Mouse (Mus musculus): Measurements from ENCODE around the gene Csnk2b. TPM values are rescaled to one million over a fixed set of nuclear protein-coding genes. Genes with fewer than 3 reads are reported as not detected.

The Csnk2b gene
- polyA plus RNA-seq, 1 experiment from 2014 or later, result 346 TPM

DNA sequence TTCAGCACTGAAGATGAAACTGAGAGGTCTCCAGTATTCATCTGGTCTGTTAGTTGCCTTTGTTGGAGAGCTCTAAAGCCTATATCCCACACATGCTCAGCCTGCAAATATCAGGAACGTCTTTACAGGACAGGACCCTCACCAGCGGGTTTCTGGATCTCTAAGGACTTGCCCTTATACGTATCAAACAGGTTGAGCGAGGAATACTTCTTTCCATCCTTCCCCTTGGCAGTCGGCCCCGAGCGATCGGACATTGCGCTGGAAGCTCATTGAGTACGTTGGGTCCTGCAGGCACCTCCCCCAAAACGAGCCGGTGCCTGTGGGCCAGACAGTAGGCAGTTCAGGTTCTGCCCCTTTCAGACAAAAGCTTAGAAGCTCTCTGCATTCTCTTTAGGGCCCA, 40.9 kb upstream of the Csnk2b start:
- Histone ChIP-seq H3K4me1 (ENCODE audit: control insufficient read depth, insufficient read depth, low read depth, low read length) (peaks cover 27% of the 10 kb centered on the region), H3K27me3 (replicated peaks; ENCODE audit: control insufficient read depth, insufficient read depth, low read length) (no peaks in the 10 kb centered on the region), H3K4me3 (ENCODE audit: low read length) (peak overlapping the region; percentile 99), H3K9ac (ENCODE audit: low read depth, low read length) (peak overlapping the region; percentile 100), H3K9me3 (ENCODE audit: control insufficient read depth, low read length) (no peaks in the 10 kb centered on the region), H3K27ac (ENCODE audit: low read depth, low read length) (0 out of 2 replicates have a peak overlapping the region, but pooled peaks have one; percentile 17), H3K36me3 (ENCODE audit: control insufficient read depth, insufficient read depth, low read length) (peaks cover 41% of the 10 kb centered on the region), H3K4me2 (ENCODE audit: low read length) (peak overlapping the region; percentile 99)
- no peak for ATAC-seq
- 35% methylated on average over 12 of the region's 12 CpGs for WGBS

DNA sequence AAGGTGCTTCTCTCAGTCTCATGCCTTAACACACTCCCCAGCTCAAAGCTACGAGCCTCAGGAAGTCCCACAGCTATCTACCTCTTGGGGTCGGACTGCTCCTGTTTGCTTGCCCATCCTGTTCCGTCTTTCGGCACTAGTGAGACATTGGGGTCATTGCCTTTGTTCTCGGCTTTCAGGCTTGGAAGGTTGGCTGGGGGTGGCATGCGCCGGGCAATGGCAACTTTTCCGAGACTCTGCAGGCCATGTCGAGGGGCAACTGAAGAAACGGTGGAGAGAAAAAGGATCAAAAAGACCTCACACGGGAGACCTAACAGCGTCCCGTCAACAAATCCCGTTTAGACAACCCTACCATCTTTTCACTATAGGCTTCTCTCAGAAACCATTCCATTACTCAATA, 40.3 kb upstream of the Csnk2b start:
- 74% methylated on average over 14 of the region's 14 CpGs for WGBS
- peaks cover 47% of the 10 kb centered on the region for H3K36me3 ChIP-seq (ENCODE audit: control insufficient read depth, insufficient read depth, low read length)
- H3K9ac ChIP-seq (ENCODE audit: low read depth, low read length), result peak overlapping the region; percentile 41

DNA sequence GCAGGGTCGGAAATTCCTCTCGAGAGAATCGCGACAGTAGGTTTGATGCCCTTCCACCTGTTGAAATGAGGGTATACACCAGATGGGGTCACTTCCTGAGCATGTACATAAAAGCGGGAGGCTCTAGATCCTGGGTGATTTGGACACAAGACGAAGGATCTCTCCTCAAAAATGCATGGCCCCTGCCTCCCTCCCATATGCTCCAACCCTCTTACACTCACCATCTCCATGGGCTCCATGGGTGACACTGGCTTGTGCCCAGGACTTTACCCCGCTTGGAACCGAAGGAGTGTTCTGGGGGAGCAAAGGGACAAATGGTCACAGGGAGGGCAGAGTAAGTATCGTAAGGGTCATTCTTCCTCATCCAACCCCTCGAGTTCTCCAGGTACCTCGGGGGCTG, 39.6 kb upstream of the Csnk2b start:
- Histone ChIP-seq H3K27ac (ENCODE audit: low read depth, low read length) (no peak overlapping the region), H3K36me3 (ENCODE audit: control insufficient read depth, insufficient read depth, low read length) (peaks cover 54% of the 10 kb centered on the region), H3K4me3 (ENCODE audit: low read length) (no peak overlapping the region), H3K4me2 (ENCODE audit: low read length) (no peak overlapping the region), H3K9me3 (ENCODE audit: control insufficient read depth, low read length) (no peaks in the 10 kb centered on the region), H3K27me3 (replicated peaks; ENCODE audit: control insufficient read depth, insufficient read depth, low read length) (no peaks in the 10 kb centered on the region), H3K9ac (ENCODE audit: low read depth, low read length) (no peak overlapping the region), H3K4me1 (ENCODE audit: control insufficient read depth, insufficient read depth, low read depth, low read length) (peaks cover 26% of the 10 kb centered on the region)
- no peak for ATAC-seq
- 76% methylated on average over 11 of the region's 11 CpGs for WGBS

More for the DNA sequence above, 40.3 kb upstream of the Csnk2b start:
- H3K9me3 ChIP-seq (ENCODE audit: control insufficient read depth, low read length), result no peaks in the 10 kb centered on the region
- H3K27me3 ChIP-seq (replicated peaks; ENCODE audit: control insufficient read depth, insufficient read depth, low read length), result no peaks in the 10 kb centered on the region
- ATAC-seq, result no peak
- peak overlapping the region; percentile 99 for H3K4me2 ChIP-seq (ENCODE audit: low read length)
- no peak overlapping the region for H3K4me3 ChIP-seq (ENCODE audit: low read length)
- peaks cover 27% of the 10 kb centered on the region for H3K4me1 ChIP-seq (ENCODE audit: control insufficient read depth, insufficient read depth, low read depth, low read length)
- no peak overlapping the region for H3K27ac ChIP-seq (ENCODE audit: low read depth, low read length)

DNA sequence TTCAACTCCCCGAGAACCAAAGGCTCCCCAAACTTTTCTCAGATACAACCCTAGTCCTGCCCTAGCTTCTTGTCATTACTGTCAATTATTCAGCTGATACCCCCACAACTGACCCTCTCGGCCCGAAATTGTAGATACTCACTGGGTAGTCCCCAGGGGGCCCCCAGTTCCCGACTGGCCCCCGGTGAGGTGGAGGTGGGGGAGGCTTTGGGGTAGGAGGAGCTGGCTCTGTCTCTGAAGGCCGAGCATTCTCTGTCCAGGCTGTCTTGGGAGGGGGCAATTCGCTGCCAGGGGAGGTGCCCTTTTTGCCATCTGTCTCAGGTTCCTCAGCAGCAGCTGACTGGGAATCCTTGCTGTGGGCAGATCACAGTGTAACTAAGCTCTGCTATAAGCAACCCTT, 37.8 kb upstream of the Csnk2b start:
- H3K4me2 ChIP-seq (ENCODE audit: low read length), result no peak overlapping the region
- H3K27ac ChIP-seq (ENCODE audit: low read depth, low read length), result no peak overlapping the region
- H3K9ac ChIP-seq (ENCODE audit: low read depth, low read length), result no peak overlapping the region
- ATAC-seq, result no peak
- no peaks in the 10 kb centered on the region for H3K9me3 ChIP-seq (ENCODE audit: control insufficient read depth, low read length)
- H3K4me1 ChIP-seq (ENCODE audit: control insufficient read depth, insufficient read depth, low read depth, low read length), result peaks cover 18% of the 10 kb centered on the region
- WGBS, result 84% methylated on average over 7 of the region's 7 CpGs
- peaks cover 72% of the 10 kb centered on the region for H3K36me3 ChIP-seq (ENCODE audit: control insufficient read depth, insufficient read depth, low read length)
- H3K27me3 ChIP-seq (replicated peaks; ENCODE audit: control insufficient read depth, insufficient read depth, low read length), result no peaks in the 10 kb centered on the region
- no peak overlapping the region for H3K4me3 ChIP-seq (ENCODE audit: low read length)

DNA sequence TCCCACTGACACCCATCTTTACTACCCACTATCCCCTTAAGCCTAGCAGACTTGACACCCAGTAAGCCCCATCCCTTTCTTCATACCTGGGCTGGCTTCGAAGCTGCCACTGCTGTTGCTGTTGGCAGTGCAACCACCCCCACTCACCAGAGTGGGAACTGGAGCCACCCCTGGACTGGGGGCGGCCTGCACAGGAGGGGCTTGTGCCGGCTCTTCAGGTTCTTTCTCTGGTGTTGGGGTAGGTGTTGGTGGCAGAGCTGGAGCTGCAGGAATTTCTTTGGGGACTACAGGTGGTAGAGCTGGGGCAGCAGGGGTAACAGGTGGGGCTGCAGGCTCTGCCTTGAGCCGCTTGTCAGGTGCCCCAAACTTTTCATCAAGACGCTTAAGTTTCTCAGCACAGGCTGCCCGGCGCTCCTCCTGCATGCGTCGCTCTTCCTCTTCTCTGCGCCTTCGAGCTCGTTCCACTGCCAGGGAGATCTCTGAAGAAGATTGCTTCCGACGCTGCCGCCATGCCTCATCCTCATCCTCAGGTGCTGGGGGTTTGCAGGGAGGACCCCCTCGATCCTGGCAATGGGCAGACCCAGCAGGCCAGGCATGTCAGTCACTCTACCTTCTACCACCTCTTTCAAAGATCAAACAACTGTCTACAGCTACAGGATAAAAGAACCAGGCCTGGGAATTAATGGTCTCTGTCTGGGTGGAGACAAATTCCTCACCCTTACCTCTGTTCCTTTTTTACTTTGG, 37.2 kb upstream of the Csnk2b start:
- ATAC-seq, result no peak
- Histone ChIP-seq H3K27me3 (replicated peaks; ENCODE audit: control insufficient read depth, insufficient read depth, low read length) (no peaks in the 10 kb centered on the region), H3K9me3 (ENCODE audit: control insufficient read depth, low read length) (no peaks in the 10 kb centered on the region), H3K4me2 (ENCODE audit: low read length) (no peak overlapping the region), H3K27ac (ENCODE audit: low read depth, low read length) (no peak overlapping the region), H3K4me1 (ENCODE audit: control insufficient read depth, insufficient read depth, low read depth, low read length) (peaks cover 18% of the 10 kb centered on the region), H3K4me3 (ENCODE audit: low read length) (no peak overlapping the region), H3K36me3 (ENCODE audit: control insufficient read depth, insufficient read depth, low read length) (peaks cover 78% of the 10 kb centered on the region), H3K9ac (ENCODE audit: low read depth, low read length) (no peak overlapping the region)
- WGBS, result 96% methylated on average over 16 of the region's 16 CpGs

DNA sequence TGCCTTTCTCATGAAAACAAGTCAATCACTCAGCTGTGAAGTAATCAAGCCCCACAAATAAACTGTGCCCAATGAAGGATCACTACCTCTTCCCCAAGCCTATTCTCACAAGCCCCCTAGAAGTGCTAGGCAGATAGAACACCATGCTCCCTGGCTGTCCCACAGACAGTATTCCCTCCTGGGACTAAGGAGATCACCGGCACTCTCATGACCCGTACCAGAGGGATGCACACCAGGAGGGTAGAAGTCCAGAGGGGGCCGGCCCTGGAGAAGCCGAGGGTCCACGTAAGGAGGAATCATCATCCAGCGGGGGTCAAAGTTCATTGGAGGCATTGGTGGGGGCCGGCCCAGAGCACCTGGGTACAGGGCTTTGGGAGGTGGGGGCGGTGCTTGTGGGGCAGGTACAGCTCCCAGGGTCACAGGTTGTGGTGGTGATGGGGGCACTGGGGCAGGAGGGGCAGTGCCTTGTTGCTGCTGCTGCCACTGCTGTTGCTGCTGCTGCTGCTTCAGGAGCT, 35.9 kb upstream of the Csnk2b start:
- peaks cover 90% of the 10 kb centered on the region for H3K36me3 ChIP-seq (ENCODE audit: control insufficient read depth, insufficient read depth, low read length)
- H3K9me3 ChIP-seq (ENCODE audit: control insufficient read depth, low read length), result no peaks in the 10 kb centered on the region
- no peak overlapping the region for H3K4me3 ChIP-seq (ENCODE audit: low read length)
- H3K27ac ChIP-seq (ENCODE audit: low read depth, low read length), result no peak overlapping the region
- 95% methylated on average over 8 of the region's 8 CpGs for WGBS
- no peak overlapping the region for H3K4me2 ChIP-seq (ENCODE audit: low read length)
- no peaks in the 10 kb centered on the region for H3K27me3 ChIP-seq (replicated peaks; ENCODE audit: control insufficient read depth, insufficient read depth, low read length)
- H3K4me1 ChIP-seq (ENCODE audit: control insufficient read depth, insufficient read depth, low read depth, low read length), result peaks cover 12% of the 10 kb centered on the region
- H3K9ac ChIP-seq (ENCODE audit: low read depth, low read length), result no peak overlapping the region
- ATAC-seq, result no peak

DNA sequence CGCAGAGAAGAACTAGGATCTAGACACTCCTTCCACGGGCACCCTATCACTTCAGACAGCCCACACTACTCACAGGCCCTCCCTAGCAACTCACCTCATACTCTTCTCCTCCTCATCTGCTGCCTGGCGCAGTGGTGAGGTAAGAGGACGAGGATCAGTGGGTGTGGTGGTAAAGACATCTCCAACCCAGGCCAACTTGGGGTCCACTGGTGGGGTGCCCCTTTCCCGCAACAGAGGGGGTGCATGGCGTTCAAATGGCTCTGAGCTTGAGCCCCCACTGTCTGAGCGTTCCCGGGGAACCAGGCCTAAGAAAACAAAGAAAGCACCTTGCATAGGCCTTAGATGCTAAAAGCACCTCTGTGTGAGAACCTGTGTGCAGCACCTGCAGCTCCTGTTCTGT, 35.4 kb upstream of the Csnk2b start:
- Histone ChIP-seq H3K4me3 (ENCODE audit: low read length) (no peak overlapping the region), H3K4me1 (ENCODE audit: control insufficient read depth, insufficient read depth, low read depth, low read length) (peaks cover 7% of the 10 kb centered on the region), H3K4me2 (ENCODE audit: low read length) (no peak overlapping the region), H3K36me3 (ENCODE audit: control insufficient read depth, insufficient read depth, low read length) (peaks cover 95% of the 10 kb centered on the region), H3K27me3 (replicated peaks; ENCODE audit: control insufficient read depth, insufficient read depth, low read length) (no peaks in the 10 kb centered on the region), H3K9me3 (ENCODE audit: control insufficient read depth, low read length) (no peaks in the 10 kb centered on the region), H3K9ac (ENCODE audit: low read depth, low read length) (no peak overlapping the region), H3K27ac (ENCODE audit: low read depth, low read length) (no peak overlapping the region)
- WGBS, result 91% methylated on average over 8 of the region's 8 CpGs
- no peak for ATAC-seq

DNA sequence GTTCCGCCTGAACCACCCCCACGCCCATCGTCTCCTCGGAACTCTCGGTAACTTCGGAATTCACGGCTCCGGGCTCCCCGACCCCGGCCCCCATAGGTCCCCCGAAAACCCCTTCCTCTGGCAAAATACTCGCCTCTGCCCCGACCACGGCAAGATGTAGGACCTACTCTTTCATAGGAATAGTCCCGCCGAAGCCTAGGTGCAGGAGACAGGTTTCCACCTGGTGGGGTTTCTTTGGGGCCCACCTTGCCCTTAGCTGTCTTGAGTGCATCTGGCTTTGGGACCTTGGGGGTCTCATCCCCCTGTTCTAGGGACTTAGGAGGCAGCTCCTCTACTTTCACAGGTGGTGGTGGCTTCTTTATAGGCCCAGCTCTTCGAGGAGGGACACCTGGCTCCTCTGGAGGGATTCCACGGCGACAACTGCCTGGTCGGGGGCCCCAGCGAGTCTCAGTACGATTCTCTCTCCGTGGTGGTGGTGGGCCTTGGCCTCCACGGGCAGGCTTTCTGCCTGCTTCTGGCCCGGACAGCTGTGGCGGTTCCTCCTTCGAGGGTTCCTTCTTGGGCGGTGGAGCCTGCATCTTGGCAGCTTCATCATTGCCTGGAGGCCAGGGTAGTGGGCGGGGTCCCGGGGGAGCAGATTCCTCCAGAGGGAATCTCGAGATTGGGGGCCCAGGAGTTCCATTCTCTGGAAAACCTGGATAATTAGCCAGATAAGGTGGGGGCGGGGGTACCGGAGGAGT, 34.8 kb upstream of the Csnk2b start:
- no peak for ATAC-seq

DNA sequence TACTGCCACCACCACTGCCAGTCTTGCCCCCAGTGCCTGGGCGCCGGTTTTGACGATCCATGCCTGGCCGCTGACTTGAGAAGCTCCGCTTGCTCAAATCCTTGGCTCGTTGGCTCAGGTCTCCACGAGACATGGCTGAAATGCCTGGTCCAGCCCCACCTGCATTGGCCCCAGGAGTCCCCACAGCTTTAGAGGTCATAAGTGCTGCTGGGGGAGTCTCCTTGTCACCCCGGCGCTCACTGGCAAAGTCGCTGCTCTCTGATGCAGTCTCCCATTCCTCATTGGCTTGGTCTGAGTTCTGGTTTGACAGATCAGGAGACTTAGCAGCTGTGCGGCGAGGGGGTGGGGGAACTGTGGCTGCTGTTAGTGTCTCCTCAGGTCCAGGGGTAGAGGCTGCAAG, 33.6 kb upstream of the Csnk2b start:
- no peak overlapping the region for H3K9ac ChIP-seq (ENCODE audit: low read depth, low read length)
- H3K9me3 ChIP-seq (ENCODE audit: control insufficient read depth, low read length), result no peaks in the 10 kb centered on the region
- no peak overlapping the region for H3K27ac ChIP-seq (ENCODE audit: low read depth, low read length)
- H3K27me3 ChIP-seq (replicated peaks; ENCODE audit: control insufficient read depth, insufficient read depth, low read length), result no peaks in the 10 kb centered on the region
- peaks cover 94% of the 10 kb centered on the region for H3K36me3 ChIP-seq (ENCODE audit: control insufficient read depth, insufficient read depth, low read length)
- H3K4me3 ChIP-seq (ENCODE audit: low read length), result no peak overlapping the region
- ATAC-seq, result no peak
- H3K4me2 ChIP-seq (ENCODE audit: low read length), result no peak overlapping the region
- 89% methylated on average over 12 of the region's 12 CpGs for WGBS
- no peaks in the 10 kb centered on the region for H3K4me1 ChIP-seq (ENCODE audit: control insufficient read depth, insufficient read depth, low read depth, low read length)

More for the DNA sequence above, 34.8 kb upstream of the Csnk2b start:
- no peak overlapping the region for H3K4me3 ChIP-seq (ENCODE audit: low read length)
- no peaks in the 10 kb centered on the region for H3K27me3 ChIP-seq (replicated peaks; ENCODE audit: control insufficient read depth, insufficient read depth, low read length)
- H3K9ac ChIP-seq (ENCODE audit: low read depth, low read length), result no peak overlapping the region
- 93% methylated on average over 33 of the region's 33 CpGs for WGBS
- no peaks in the 10 kb centered on the region for H3K9me3 ChIP-seq (ENCODE audit: control insufficient read depth, low read length)
- H3K27ac ChIP-seq (ENCODE audit: low read depth, low read length), result no peak overlapping the region
- no peak overlapping the region for H3K4me2 ChIP-seq (ENCODE audit: low read length)
- H3K36me3 ChIP-seq (ENCODE audit: control insufficient read depth, insufficient read depth, low read length), result peaks cover 97% of the 10 kb centered on the region
- peaks cover under 1% of the 10 kb centered on the region; the same call in 1 of the 2 replicates for H3K4me1 ChIP-seq (ENCODE audit: control insufficient read depth, insufficient read depth, low read depth, low read length)
